Mouse (Mus musculus) myocyte (in vitro differentiated cells): ENCODE measurements around the gene Smim17.

Experiments
- POLR2A ChIP-seq: IDR thresholded peaks from one replicate; pipeline ENCODE4 v1.6.1; 2011; ENCODE audit warnings: low read depth, mild to moderate bottlenecking, control low read depth, moderate library complexity; ENCODE audit not compliant: insufficient read length
- USF1 ChIP-seq: IDR thresholded peaks from one replicate; pipeline ENCODE4 v1.6.1; 2011; ENCODE audit warnings: low read depth, mild to moderate bottlenecking, control low read depth, moderate library complexity

DNA sequence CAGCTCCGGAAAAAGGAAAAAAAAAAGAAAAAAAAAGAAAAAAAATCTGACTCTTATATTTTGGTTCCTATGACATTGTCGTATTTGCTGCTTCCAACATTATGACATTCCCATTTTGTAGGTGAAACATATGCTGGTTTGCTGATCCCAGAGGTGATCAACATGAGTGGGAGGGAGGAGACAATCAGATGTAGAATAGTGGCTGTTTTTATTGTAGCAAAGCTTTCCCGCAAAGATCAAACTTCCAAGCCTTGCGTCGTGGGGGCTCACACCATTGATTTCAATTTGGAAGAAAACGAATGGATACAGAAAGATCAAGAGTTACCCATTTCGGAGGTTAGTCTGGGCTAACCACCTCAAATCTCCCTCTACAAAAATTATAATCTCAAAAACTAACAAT, 36.8 kb upstream of the Smim17 start:
- no peak for TF ChIP-seq USF1
- TF ChIP-seq POLR2A: no peak
